In genomic region chr14:76981176-76981575, GRCm38 (mm10) we compare ENCODE assay signal across 24 mouse cellular contexts.
"Had no signal": no experiment of that assay in that cellular context is flagged by ENCODE, and none has a peak within 500 bp of the region (broad histone marks: within the 10 kb centered on the region; RNA-seq: fewer than 3 reads in every experiment).

No protein-coding gene starts in this region.

- H3K4me2 ChIP-seq: heart, embryonic 11.5 days; heart, embryonic 13.5 days; heart, embryonic 15.5 days; hindbrain, embryonic 13.5 days; hindbrain, embryonic 15.5 days; limb, embryonic 13.5 days; limb, embryonic 15.5 days; liver, embryonic 12.5 days had no signal

- DNase-seq: gastrocnemius, postnatal 14 days; gastrocnemius, postnatal 36 days; heart, adult 11 months; heart, adult 2 months; heart, postnatal 14 days; heart, postnatal 36 days; kidney, adult 11 months; kidney, adult 2 months; kidney, postnatal 14 days; kidney, postnatal 36 days; layer of hippocampus, adult 9-11 months; layer of hippocampus, postnatal 36 days had no signal

- H3K27ac ChIP-seq: heart, adult 2 months; heart, embryonic 13.5 days; heart, embryonic 15.5 days; hindbrain, postnatal 0 days; kidney, postnatal 0 days; liver, embryonic 12.5 days; liver, embryonic 14.5 days had no signal

- H3K36me3 ChIP-seq: heart, embryonic 13.5 days; heart, embryonic 15.5 days; hindbrain, embryonic 13.5 days; hindbrain, embryonic 15.5 days; limb, embryonic 13.5 days; limb, embryonic 15.5 days; liver, embryonic 12.5 days had no signal

- ATAC-seq: hindbrain, postnatal 0 days; intestine, embryonic 16.5 days; liver, embryonic 12.5 days had no signal

- H3K9ac ChIP-seq: heart, embryonic 13.5 days; heart, embryonic 15.5 days; hindbrain, embryonic 13.5 days; hindbrain, embryonic 15.5 days; limb, embryonic 13.5 days; limb, embryonic 15.5 days; liver, embryonic 12.5 days; liver, embryonic 14.5 days had no signal

- H3K27me3 ChIP-seq: heart, embryonic 13.5 days; heart, embryonic 15.5 days; hindbrain, embryonic 13.5 days; hindbrain, embryonic 15.5 days; limb, embryonic 13.5 days; limb, embryonic 15.5 days; liver, embryonic 12.5 days had no signal

- H3K4me1 ChIP-seq: heart, embryonic 13.5 days; heart, embryonic 15.5 days; liver, embryonic 12.5 days had no signal

- H3K9me3 ChIP-seq: heart, embryonic 13.5 days; heart, embryonic 15.5 days; hindbrain, embryonic 13.5 days; hindbrain, embryonic 15.5 days; limb, embryonic 13.5 days; limb, embryonic 15.5 days; liver, embryonic 12.5 days had no signal

- H3K4me3 ChIP-seq: heart, adult 2 months; heart, embryonic 13.5 days; heart, embryonic 15.5 days; hindbrain, embryonic 13.5 days; hindbrain, embryonic 15.5 days; limb, embryonic 13.5 days; limb, embryonic 15.5 days; liver, embryonic 12.5 days had no signal
